Mouse (Mus musculus): ENCODE data around the gene Actr5. TPM values are rescaled to one million over a fixed set of nuclear protein-coding genes. Genes with fewer than 3 reads are reported as not detected.

The Actr5 gene
- polyA plus RNA-seq, 2 experiments = 3.6 to 4.9 TPM

DNA sequence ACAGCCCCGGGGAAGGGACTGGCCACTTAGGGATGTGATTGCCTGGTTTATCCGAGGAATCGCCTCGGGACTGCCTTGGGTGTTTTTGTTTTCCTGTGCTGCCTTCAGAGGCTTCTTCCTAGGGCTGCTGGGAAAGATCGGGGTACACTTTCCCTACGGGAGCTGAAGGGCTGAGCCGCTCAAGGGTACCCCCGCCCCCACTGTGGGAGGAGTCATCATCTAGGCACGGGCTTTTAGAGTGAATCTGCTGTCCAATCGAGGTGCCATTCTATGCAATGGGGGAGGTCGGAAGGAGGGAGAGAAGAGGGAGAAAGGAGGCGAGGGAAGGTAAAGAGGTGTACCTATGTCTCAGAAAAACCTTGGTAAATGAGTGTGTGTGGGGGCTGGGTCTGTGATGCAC, 8.4 kb upstream of the Actr5 start:
- TF ChIP-seq EP300 (IDR thresholded peaks at IDR 0.05; ENCODE audit: low read depth) = no peak
- no peak for TF ChIP-seq CTCF (IDR thresholded peaks at IDR 0.05; ENCODE audit: low read depth)
- DNase-seq (ENCODE audit: low read depth in 3 of 3, low spot score in 3 of 3) = no peak
- Histone ChIP-seq H3K4me1 (replicated peaks; ENCODE audit: control insufficient read depth in 2 of 2, insufficient read depth in 2 of 2, low read length in 1 of 2) (no peaks in the 10 kb centered on the region), H3K9ac (replicated peaks) (no peak overlapping the region), H3K36me3 (replicated peaks; ENCODE audit: control insufficient read depth, insufficient read depth, low read depth) (no peaks in the 10 kb centered on the region), H3K4me2 (ENCODE audit: low read depth) (no peak overlapping the region), H3K27me3 (ENCODE audit: control insufficient read depth, insufficient read depth, low read length) (peaks cover 80% of the 10 kb centered on the region), H3K4me3 (ENCODE audit: insufficient read depth in 1 of 2, low read depth in 2 of 2, low read length in 2 of 2) (no peak overlapping the region), H3K9me3 (ENCODE audit: control insufficient read depth, low read length) (no peaks in the 10 kb centered on the region), H3K27ac (no peak overlapping the region)
- no peak for ATAC-seq (ENCODE audit: insufficient read depth)
- 1% methylated on average over 12 of the region's 12 CpGs for WGBS (ENCODE audit: insufficient replicate concordance)

DNA sequence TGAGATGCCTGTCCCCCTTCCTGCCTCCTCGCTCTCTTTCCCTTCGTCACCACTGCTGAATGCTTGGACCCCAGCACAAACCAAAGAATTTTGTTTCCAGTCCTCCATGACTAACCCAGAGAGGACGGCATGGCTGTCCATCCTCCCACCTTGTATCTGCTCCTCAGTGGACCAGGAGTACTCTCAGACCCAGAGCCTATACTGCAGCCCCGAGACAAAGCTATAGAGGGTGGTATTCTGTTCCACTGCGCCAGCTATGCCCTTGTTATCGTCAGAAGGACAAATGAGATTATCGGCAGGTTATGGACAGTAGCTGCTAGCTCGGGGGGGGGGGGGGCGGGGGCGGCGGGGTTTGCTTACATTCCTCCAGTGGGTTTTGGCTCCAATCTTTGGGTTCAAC, 7.9 kb upstream of the Actr5 start:
- WGBS (ENCODE audit: insufficient replicate concordance) = 12% methylated on average over 10 of the region's 11 CpGs
- H3K9ac ChIP-seq (replicated peaks) = no peak overlapping the region
- peaks cover 75% of the 10 kb centered on the region for H3K27me3 ChIP-seq (ENCODE audit: control insufficient read depth, insufficient read depth, low read length)
- no peak for TF ChIP-seq EP300 (IDR thresholded peaks at IDR 0.05; ENCODE audit: low read depth)
- no peak for TF ChIP-seq CTCF (IDR thresholded peaks at IDR 0.05; ENCODE audit: low read depth)
- ATAC-seq (ENCODE audit: insufficient read depth) (no peak), DNase-seq (ENCODE audit: low read depth in 3 of 3, low spot score in 3 of 3) (no peak)
- no peaks in the 10 kb centered on the region for H3K4me1 ChIP-seq (replicated peaks; ENCODE audit: control insufficient read depth in 2 of 2, insufficient read depth in 2 of 2, low read length in 1 of 2)
- H3K4me2 ChIP-seq (ENCODE audit: low read depth) = no peak overlapping the region
- no peak overlapping the region for H3K27ac ChIP-seq
- no peak overlapping the region for H3K4me3 ChIP-seq (ENCODE audit: insufficient read depth in 1 of 2, low read depth in 2 of 2, low read length in 2 of 2)
- no peaks in the 10 kb centered on the region for H3K9me3 ChIP-seq (ENCODE audit: control insufficient read depth, low read length)
- H3K36me3 ChIP-seq (replicated peaks; ENCODE audit: control insufficient read depth, insufficient read depth, low read depth) = no peaks in the 10 kb centered on the region

DNA sequence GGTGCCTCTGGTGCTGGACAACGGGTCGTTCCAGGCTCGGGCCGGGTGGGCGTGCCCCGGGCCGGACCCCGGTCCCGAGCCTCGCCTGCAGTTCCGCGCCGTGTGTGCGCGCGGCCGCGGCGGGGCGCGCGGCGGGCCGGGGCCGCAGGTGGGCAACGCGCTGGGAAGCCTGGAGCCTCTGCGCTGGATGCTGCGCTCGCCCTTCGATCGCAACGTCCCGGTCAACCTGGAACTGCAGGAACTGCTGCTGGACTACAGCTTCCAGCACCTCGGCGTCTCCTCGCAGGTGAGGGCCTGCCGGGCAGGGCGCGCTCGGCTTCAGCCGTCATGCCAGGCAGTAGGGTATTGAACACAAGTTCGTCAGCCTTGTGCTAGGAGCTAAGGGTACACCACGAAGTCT, 543 bp downstream of the Actr5 start:
- under 1% methylated on average over 44 of the region's 44 CpGs for WGBS (ENCODE audit: insufficient replicate concordance)
- Histone ChIP-seq H3K9me3 (ENCODE audit: control insufficient read depth, low read length) (no peaks in the 10 kb centered on the region), H3K4me3 (ENCODE audit: insufficient read depth in 1 of 2, low read depth in 2 of 2, low read length in 2 of 2) (peak overlapping the region; percentile 84 to 90), H3K4me2 (ENCODE audit: low read depth) (peak overlapping the region; percentile 85), H3K36me3 (replicated peaks; ENCODE audit: control insufficient read depth, insufficient read depth, low read depth) (peaks cover 17% of the 10 kb centered on the region), H3K27ac (no peak overlapping the region), H3K27me3 (ENCODE audit: control insufficient read depth, insufficient read depth, low read length) (peaks cover under 1% of the 10 kb centered on the region; the same call in 1 of the 2 replicates), H3K9ac (replicated peaks) (peak overlapping the region; percentile 59), H3K4me1 (replicated peaks; ENCODE audit: control insufficient read depth in 2 of 2, insufficient read depth in 2 of 2, low read length in 1 of 2) (peaks cover 0 to 6% of the 10 kb centered on the region in 2 experiments; a peak in 2 of 4 replicates)
- ATAC-seq (ENCODE audit: insufficient read depth) (peak; percentile 63), DNase-seq (ENCODE audit: low read depth in 3 of 3, low spot score in 3 of 3) (no peak)
- TF ChIP-seq CTCF (IDR thresholded peaks at IDR 0.05; ENCODE audit: low read depth) (no peak), EP300 (IDR thresholded peaks at IDR 0.05; ENCODE audit: low read depth) (no peak)

- Histone ChIP-seq H3K27ac (no peak overlapping the region), H3K4me1 (replicated peaks; ENCODE audit: control insufficient read depth in 2 of 2, insufficient read depth in 2 of 2, low read length in 1 of 2) (peaks cover 0 to 6% of the 10 kb centered on the region in 2 experiments; a peak in 2 of 4 replicates), H3K9me3 (ENCODE audit: control insufficient read depth, low read length) (no peaks in the 10 kb centered on the region), H3K36me3 (replicated peaks; ENCODE audit: control insufficient read depth, insufficient read depth, low read depth) (peaks cover 22% of the 10 kb centered on the region), H3K27me3 (ENCODE audit: control insufficient read depth, insufficient read depth, low read length) (no peaks in the 10 kb centered on the region; the same call in 1 of the 2 replicates), H3K4me2 (ENCODE audit: low read depth) (peak overlapping the region; percentile 85), H3K9ac (replicated peaks) (peak overlapping the region; percentile 59), H3K4me3 (ENCODE audit: insufficient read depth in 1 of 2, low read depth in 2 of 2, low read length in 2 of 2) (peak overlapping the region; percentile 84 to 90)
- TF ChIP-seq CTCF (IDR thresholded peaks at IDR 0.05; ENCODE audit: low read depth) (no peak), EP300 (IDR thresholded peaks at IDR 0.05; ENCODE audit: low read depth) (no peak)
- DNase-seq (ENCODE audit: low read depth in 3 of 3, low spot score in 3 of 3) = no peak
- WGBS (ENCODE audit: insufficient replicate concordance) = 13% methylated on average over 8 of the region's 8 CpGs
- ATAC-seq (ENCODE audit: insufficient read depth) = no peak
Measured at GRCm38 (mm10) chr2:158625697-158626096, 1.0 kb downstream of the Actr5 start.

- Histone ChIP-seq H3K4me2 (ENCODE audit: low read depth) (no peak overlapping the region), H3K4me1 (replicated peaks; ENCODE audit: control insufficient read depth in 2 of 2, insufficient read depth in 2 of 2, low read length in 1 of 2) (peaks cover 0 to 6% of the 10 kb centered on the region in 2 experiments; a peak in 2 of 4 replicates), H3K9me3 (ENCODE audit: control insufficient read depth, low read length) (no peaks in the 10 kb centered on the region), H3K36me3 (replicated peaks; ENCODE audit: control insufficient read depth, insufficient read depth, low read depth) (peaks cover 40% of the 10 kb centered on the region), H3K4me3 (ENCODE audit: insufficient read depth in 1 of 2, low read depth in 2 of 2, low read length in 2 of 2) (no peak overlapping the region), H3K27ac (no peak overlapping the region), H3K9ac (replicated peaks) (no peak overlapping the region), H3K27me3 (ENCODE audit: control insufficient read depth, insufficient read depth, low read length) (no peaks in the 10 kb centered on the region)
- TF ChIP-seq CTCF (IDR thresholded peaks at IDR 0.05; ENCODE audit: low read depth) = 0 out of 2 replicates have a peak, but pooled peaks have one; percentile 13
- no peak for TF ChIP-seq EP300 (IDR thresholded peaks at IDR 0.05; ENCODE audit: low read depth)
- WGBS (ENCODE audit: insufficient replicate concordance) = 68% methylated on average over 3 of the region's 3 CpGs
- no peak for ATAC-seq (ENCODE audit: insufficient read depth)
- DNase-seq (ENCODE audit: low read depth in 3 of 3, low spot score in 3 of 3) = no peak
Measured at GRCm38 (mm10) chr2:158628858-158629257, 4.2 kb downstream of the Actr5 start.

Measured in liver, embryonic 14.5 days (tissue).